Mouse (Mus musculus) heart, embryonic 14.5 days (tissue): ENCODE results near the gene Tor3a. TPM values are rescaled to one million over a fixed set of nuclear protein-coding genes. Genes with fewer than 3 reads are reported as not detected.

Experiments used
- ATAC-seq: fragments of 200-750 bp; cut with Nextera tagmentation; 2 replicates; pipeline ENCODE4 v1.8.0; 2017; ENCODE audit warnings: low read depth, moderate TSS enrichment; ENCODE audit not compliant: insufficient number of reproducible peaks, insufficient read depth, low FRiP score
- H3K27ac ChIP-seq, 2 experiments: fragments of 200-500 bp in 1 of 2; fragments of 300-500 bp in 1 of 2; sonication (generic) in 1 of 2; replicated peaks in 1 of 2; 2 replicates each; pipeline ENCODE4 v1.5.1; 2012 to 2014; ENCODE audit warnings: low read depth in 2 of 2, low read length in 2 of 2, control low read depth in 1 of 2, mild to moderate bottlenecking in 1 of 2, mixed read lengths in 1 of 2; ENCODE audit not compliant: control insufficient read depth in 1 of 2, insufficient read depth in 1 of 2
- H3K27me3 ChIP-seq: fragments of 300-500 bp; sonication (generic); 2 replicates; pipeline ENCODE4 v1.6.1; 2014; ENCODE audit warnings: mild to moderate bottlenecking, low read length, control low read depth; ENCODE audit not compliant: control insufficient read depth, insufficient read depth
- H3K36me3 ChIP-seq: fragments of 300-500 bp; sonication (generic); 2 replicates; pipeline ENCODE4 v1.6.1; 2014; ENCODE audit warnings: mild to moderate bottlenecking, control low read depth, low read length, mixed read lengths; ENCODE audit not compliant: control insufficient read depth, insufficient read depth
- H3K4me1 ChIP-seq, 2 experiments: fragments of 200-500 bp in 1 of 2; fragments of 300-500 bp in 1 of 2; sonication (generic) in 1 of 2; 2 replicates each; pipeline ENCODE4 v1.6.1; 2012 to 2014; ENCODE audit warnings: low read length in 2 of 2, control low read depth in 1 of 2, mixed read lengths in 1 of 2; ENCODE audit not compliant: control insufficient read depth in 2 of 2, insufficient read depth in 2 of 2
- H3K4me2 ChIP-seq: fragments of 300-500 bp; sonication (generic); 2 replicates; pipeline ENCODE4 v1.6.1; 2014; ENCODE audit warnings: mild to moderate bottlenecking, low read length
- H3K4me3 ChIP-seq, 2 experiments: fragments of 200-500 bp in 1 of 2; fragments of 300-500 bp in 1 of 2; sonication (generic) in 1 of 2; 2 replicates each; pipeline ENCODE4 v1.5.1; 2012 to 2014; ENCODE audit warnings: low read length in 2 of 2, mild to moderate bottlenecking in 2 of 2, control low read depth in 1 of 2, low read depth in 1 of 2, moderate library complexity in 1 of 2; ENCODE audit not compliant: control insufficient read depth in 1 of 2, insufficient read depth in 1 of 2
- H3K9ac ChIP-seq: fragments of 300-500 bp; sonication (generic); 2 replicates; pipeline ENCODE4 v1.6.1; 2014; ENCODE audit warnings: mild to moderate bottlenecking, low read length
- H3K9me3 ChIP-seq: fragments of 300-500 bp; sonication (generic); 2 replicates; pipeline ENCODE4 v1.6.1; 2016; ENCODE audit warnings: low read length, control low read depth; ENCODE audit not compliant: control insufficient read depth
- WGBS: fragments of 180-500 bp; shearing (Covaris S2); extraction: QIAGEN DNeasy Blood & Tissue Kit; methylation state at CpG from one replicate; pipeline ENCODE4 v1.1.7; 2014; 5-methylcytosine and 5-hydroxymethylcytosine counted together
- polyA plus RNA-seq: library from polyadenylated mRNA; unstranded; fragments of >200 nt; fragmentation: Nextera tagmentation; extraction: Ambion mirVana; gene quantifications from 2 replicates; pipeline ENCODE4 v1.2.1, GENCODE M21; 2014

The Tor3a gene
- polyA plus RNA-seq, 1 experiment from 2014 or later = 8.4 TPM

DNA sequence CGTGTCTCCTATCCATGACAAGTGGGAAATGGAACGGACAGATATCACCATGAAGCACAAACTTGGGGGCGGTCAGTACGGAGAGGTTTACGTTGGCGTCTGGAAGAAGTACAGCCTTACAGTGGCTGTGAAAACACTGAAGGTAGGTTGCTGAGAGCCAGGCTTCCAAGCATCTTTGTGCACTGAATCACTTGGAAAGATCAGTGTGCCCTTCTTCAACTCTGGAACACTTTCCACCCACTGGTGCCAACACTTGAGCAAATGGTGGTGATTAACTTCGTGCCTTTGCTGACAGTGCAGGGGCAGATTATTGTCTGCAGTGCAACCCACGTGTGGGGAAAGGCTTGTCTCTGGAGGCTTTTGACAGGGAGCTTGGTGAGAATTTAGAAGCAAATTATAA is 44.2 kb downstream of the Tor3a start:
- ATAC-seq = no peak

DNA sequence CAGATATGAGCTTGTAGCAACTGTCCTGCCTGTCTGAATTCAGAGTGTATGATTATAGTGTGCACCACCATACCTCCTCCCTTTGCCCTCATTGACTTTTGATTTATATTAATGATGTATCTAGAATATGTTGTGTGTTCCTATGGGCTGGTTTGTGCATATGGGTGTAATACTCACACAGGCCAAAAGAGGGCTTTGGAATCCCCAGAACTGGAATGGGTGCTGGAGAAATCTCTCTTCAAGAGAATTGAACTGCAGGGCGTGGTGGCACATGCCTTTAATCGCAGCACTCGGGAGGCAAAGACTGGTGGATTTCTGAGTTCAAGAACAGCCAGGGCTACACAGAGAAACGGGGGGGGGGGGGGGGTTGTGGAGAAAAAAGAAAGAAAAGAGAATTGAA is 47.4 kb downstream of the Tor3a start:
- no peaks in the 10 kb centered on the region for H3K9me3 ChIP-seq
- no peak overlapping the region for H3K9ac ChIP-seq
- H3K4me1 ChIP-seq = no peaks in the 10 kb centered on the region
- 90% methylated on average over 4 of the region's 4 CpGs for WGBS
- no peak for ATAC-seq
- no peak overlapping the region for H3K4me2 ChIP-seq
- peaks cover 58% of the 10 kb centered on the region for H3K36me3 ChIP-seq
- H3K4me3 ChIP-seq = no peak overlapping the region
- no peaks in the 10 kb centered on the region for H3K27me3 ChIP-seq
- H3K27ac ChIP-seq = no peak overlapping the region

More for the DNA sequence above, 44.2 kb downstream of the Tor3a start:
- H3K27ac ChIP-seq = no peak overlapping the region
- peaks cover 74% of the 10 kb centered on the region for H3K36me3 ChIP-seq
- no peak overlapping the region for H3K4me3 ChIP-seq
- WGBS = 90% methylated on average over 8 of the region's 8 CpGs
- H3K4me1 ChIP-seq = no peaks in the 10 kb centered on the region
- H3K9ac ChIP-seq = no peak overlapping the region
- H3K27me3 ChIP-seq = no peaks in the 10 kb centered on the region
- no peaks in the 10 kb centered on the region for H3K9me3 ChIP-seq
- no peak overlapping the region for H3K4me2 ChIP-seq

DNA sequence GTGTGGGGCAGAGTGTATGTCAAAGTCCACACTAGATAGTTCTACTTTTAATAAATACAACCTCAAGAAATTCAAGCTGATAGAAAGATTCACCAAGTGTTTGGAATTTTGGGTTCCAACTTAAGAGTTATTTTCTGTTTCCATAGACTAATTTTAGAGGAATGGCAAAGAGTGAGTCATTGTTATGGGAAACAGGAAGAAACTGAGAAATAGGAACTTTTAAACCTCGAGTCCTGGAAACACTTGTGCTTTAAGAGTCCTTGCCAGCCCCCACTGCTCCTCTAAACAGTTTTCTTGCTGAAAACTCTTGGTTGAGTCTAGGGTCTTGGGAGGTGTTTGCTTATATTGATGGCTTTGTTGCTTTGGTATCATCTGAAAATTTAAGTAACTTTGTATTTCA is 49.9 kb downstream of the Tor3a start:
- Histone ChIP-seq H3K27ac (no peak overlapping the region), H3K36me3 (peaks cover 35% of the 10 kb centered on the region), H3K9me3 (no peaks in the 10 kb centered on the region), H3K4me1 (peaks cover 4 to 6% of the 10 kb centered on the region in 2 experiments; a peak in 3 of 4 replicates), H3K27me3 (no peaks in the 10 kb centered on the region), H3K9ac (no peak overlapping the region), H3K4me2 (no peak overlapping the region), H3K4me3 (no peak overlapping the region)
- no peak for ATAC-seq
- 65% methylated on average over 1 of the region's 1 CpGs for WGBS

DNA sequence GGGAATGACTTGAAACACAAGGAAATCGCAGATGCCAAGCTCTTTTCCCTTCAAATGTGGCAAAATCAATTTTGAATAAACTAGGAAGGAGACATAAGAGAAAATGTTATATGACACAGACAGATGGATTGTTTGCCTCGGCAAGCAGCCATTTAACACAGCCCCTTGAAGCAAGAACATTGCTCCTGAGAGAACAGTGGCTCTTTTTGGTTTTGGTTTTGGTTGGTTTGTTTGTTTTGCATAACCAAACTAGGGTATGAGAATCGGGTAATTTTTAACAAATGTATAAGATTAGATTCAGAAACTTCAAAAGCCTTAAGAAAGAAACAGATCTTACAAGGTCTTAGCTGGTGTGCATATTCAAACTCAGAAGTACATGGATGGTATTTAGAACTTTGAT is 53.2 kb downstream of the Tor3a start:
- no peaks in the 10 kb centered on the region for H3K9me3 ChIP-seq
- peaks cover 8 to 26% of the 10 kb centered on the region in 2 experiments for H3K4me1 ChIP-seq
- peaks cover 24% of the 10 kb centered on the region for H3K36me3 ChIP-seq
- H3K4me3 ChIP-seq = no peak overlapping the region
- H3K27ac ChIP-seq = no peak overlapping the region
- H3K27me3 ChIP-seq = no peaks in the 10 kb centered on the region
- 83% methylated on average over 3 of the region's 3 CpGs for WGBS
- ATAC-seq = no peak
- no peak overlapping the region for H3K4me2 ChIP-seq
- H3K9ac ChIP-seq = no peak overlapping the region

DNA sequence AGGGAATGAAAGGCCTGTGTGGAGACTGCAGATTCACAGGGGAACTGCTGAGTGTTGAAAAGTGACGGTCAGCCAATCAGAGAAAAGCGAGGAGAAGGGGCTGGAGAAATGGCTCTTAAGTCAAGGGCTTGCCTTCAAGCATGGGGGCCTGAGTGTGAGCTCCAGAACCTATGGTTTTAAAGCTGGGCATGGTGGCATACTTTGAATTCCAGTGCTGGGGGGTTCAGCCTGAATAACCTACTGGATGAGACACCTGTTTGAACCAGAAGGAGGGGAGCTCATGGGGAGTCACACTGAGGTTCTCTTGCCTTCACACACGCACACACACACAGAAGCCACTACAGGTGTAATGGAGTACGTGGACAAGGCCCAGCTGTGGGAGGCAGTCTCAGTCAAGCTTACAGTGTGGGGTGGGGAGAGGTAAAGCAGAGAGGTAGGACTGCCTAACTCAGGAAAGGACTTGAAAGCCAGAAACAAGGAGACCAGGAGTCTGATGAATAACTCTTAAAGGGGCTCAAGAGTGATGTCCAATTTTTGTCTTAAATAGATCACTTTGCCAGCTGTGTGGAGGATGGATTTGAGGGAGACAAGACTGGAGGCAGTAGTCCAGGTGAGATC is 53.8 kb downstream of the Tor3a start:
- no peak overlapping the region for H3K4me2 ChIP-seq
- H3K4me1 ChIP-seq = peaks cover 12 to 31% of the 10 kb centered on the region in 2 experiments
- 53% methylated on average over 4 of the region's 4 CpGs for whole genome bisulfite sequencing
- H3K4me3 ChIP-seq = no peak overlapping the region
- no peak for ATAC-seq
- H3K27me3 ChIP-seq = no peaks in the 10 kb centered on the region
- peaks cover 19% of the 10 kb centered on the region for H3K36me3 ChIP-seq
- H3K9me3 ChIP-seq = no peaks in the 10 kb centered on the region
- no peak overlapping the region for H3K9ac ChIP-seq
- H3K27ac ChIP-seq = no peak overlapping the region

DNA sequence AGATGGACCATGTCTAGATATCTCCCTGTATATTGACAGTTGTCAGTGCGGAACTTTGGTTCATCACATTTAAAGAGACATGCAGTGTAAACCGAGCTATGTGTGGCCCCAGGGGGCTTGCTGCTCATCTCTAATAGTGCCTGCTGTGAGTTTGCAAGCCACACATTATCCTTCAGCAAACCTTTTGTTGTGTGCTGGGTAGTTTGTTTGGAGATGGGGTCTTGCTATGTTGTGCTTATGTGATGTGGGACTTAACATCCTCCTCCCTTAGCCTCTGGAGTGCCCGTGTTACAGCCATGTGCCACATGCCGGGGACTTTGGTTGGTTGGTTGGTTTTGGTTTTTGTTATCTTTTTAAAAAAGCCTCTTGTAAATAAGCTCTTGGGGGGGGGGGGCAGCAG is 56.3 kb downstream of the Tor3a start:
- WGBS = 54% methylated on average over 4 of the region's 4 CpGs
- Histone ChIP-seq H3K27ac (peak overlapping the region in 1 of 2 experiments; percentile 32; a peak in 1 of 4 replicates), H3K4me2 (peak overlapping the region; percentile 48), H3K27me3 (no peaks in the 10 kb centered on the region), H3K36me3 (peaks cover 8% of the 10 kb centered on the region), H3K4me3 (no peak overlapping the region), H3K4me1 (peaks cover 16 to 42% of the 10 kb centered on the region in 2 experiments), H3K9ac (no peak overlapping the region), H3K9me3 (no peaks in the 10 kb centered on the region)
- ATAC-seq = no peak

DNA sequence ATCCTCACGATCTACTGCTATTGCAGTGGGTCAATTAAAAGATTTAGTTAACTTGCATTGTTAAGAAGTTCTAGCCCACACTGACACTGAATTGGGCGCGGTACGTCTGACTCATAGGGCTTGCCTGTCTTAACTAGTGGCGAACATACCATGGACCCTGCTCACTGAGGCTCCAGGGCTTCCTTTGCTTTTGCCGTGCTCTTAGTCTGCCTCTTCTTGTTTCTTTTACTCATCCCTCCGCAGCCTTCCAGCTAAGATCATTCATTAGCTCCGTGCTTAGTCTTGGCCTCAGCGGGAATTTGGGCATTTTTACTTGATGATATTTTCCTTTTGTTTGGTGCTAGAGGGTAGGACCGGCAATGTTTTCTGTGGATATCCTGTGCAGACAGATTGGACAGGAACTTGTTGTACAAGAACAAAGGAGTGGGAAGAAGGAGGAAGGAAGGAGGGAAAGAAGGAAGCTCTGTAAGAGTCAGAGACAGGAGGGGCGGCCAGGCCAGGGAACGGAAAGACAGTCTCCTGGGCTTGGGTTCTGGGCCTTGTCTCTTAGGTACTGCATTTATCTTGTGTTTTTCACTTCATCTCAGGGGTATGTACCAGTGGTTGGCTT is 57.1 kb downstream of the Tor3a start:
- H3K27me3 ChIP-seq = no peaks in the 10 kb centered on the region

More for the DNA sequence above, 57.1 kb downstream of the Tor3a start:
- H3K36me3 ChIP-seq = peaks cover 1% of the 10 kb centered on the region; the same call in 1 of the 2 replicates
- peak overlapping the region; percentile 48 for H3K4me2 ChIP-seq
- H3K9me3 ChIP-seq = no peaks in the 10 kb centered on the region
- H3K9ac ChIP-seq = peak overlapping the region; percentile 57
- peak overlapping the region; percentile 68 to 90 for H3K27ac ChIP-seq
- WGBS = 42% methylated on average over 12 of the region's 12 CpGs
- ATAC-seq = no peak
- peak overlapping the region; percentile 20 to 21 for H3K4me3 ChIP-seq
- peaks cover 16 to 42% of the 10 kb centered on the region in 2 experiments for H3K4me1 ChIP-seq
